Mouse (Mus musculus): ENCODE measurements at regions not wholly inside any gene's neighbourhood (a gene's known extent, or its start where the extent isn't known, plus 50 kb on each side); places are given as distances from the start of the nearest gene placed in this dataset.

GRCm38 (mm10) chr2:115090430-115091175 is 435.8 kb upstream of the Dph6 start:
- intact Hi-C loops (cut with DNase I) = no loop called here
- DNase-seq = no peak

- DNase-seq = no peak
- intact Hi-C loops (cut with DNase I) = no loop called here
Observed at GRCm38 (mm10) chr2:115095351-115095750, 440.6 kb upstream of the Dph6 start.

- no peak for DNase-seq
- intact Hi-C loops (cut with DNase I) = no loop called here
Observed at GRCm38 (mm10) chr2:115101501-115101900, 446.7 kb upstream of the Dph6 start.

GRCm38 (mm10) chr2:115119429-115120205 is 461.9 kb upstream of the BC052040 start:
- DNase-seq = no peak
- intact Hi-C loops (cut with DNase I) = no loop called here

- DNase-seq = no peak
- intact Hi-C loops (cut with DNase I) = no loop called here
Observed at GRCm38 (mm10) chr2:115120206-115120503, 461.4 kb upstream of the BC052040 start.

GRCm38 (mm10) chr2:115126625-115127369 is 454.7 kb upstream of the BC052040 start:
- no peak for DNase-seq
- intact Hi-C loops (cut with DNase I) = no loop called here

GRCm38 (mm10) chr2:115131746-115132145 is 449.8 kb upstream of the BC052040 start:
- DNase-seq = no peak
- intact Hi-C loops (cut with DNase I) = no loop called here

- intact Hi-C loops (cut with DNase I) = no loop called here
- DNase-seq = no peak
Observed at GRCm38 (mm10) chr2:115132165-115132592, 449.3 kb upstream of the BC052040 start.

GRCm38 (mm10) chr2:115141416-115141815 is 440.1 kb upstream of the BC052040 start:
- intact Hi-C loops (cut with DNase I) = no loop called here
- DNase-seq = no peak

GRCm38 (mm10) chr2:115172111-115172510 is 409.4 kb upstream of the BC052040 start:
- intact Hi-C loops (cut with DNase I) = no loop called here
- no peak for DNase-seq

GRCm38 (mm10) chr2:115177076-115177475 is 404.4 kb upstream of the BC052040 start:
- no peak for DNase-seq
- intact Hi-C loops (cut with DNase I) = no loop called here

GRCm38 (mm10) chr2:115177896-115178295 is 403.6 kb upstream of the BC052040 start:
- intact Hi-C loops (cut with DNase I) = no loop called here
- peak; percentile 1 for DNase-seq

- DNase-seq = peak; percentile 11
- intact Hi-C loops (cut with DNase I) = no loop called here
Observed at GRCm38 (mm10) chr2:115211191-115211590, 370.3 kb upstream of the BC052040 start.

- intact Hi-C loops (cut with DNase I) = no loop called here
- peak; percentile 36 for DNase-seq
Observed at GRCm38 (mm10) chr2:115213181-115213970, 368.1 kb upstream of the BC052040 start.

GRCm38 (mm10) chr2:115214292-115214691 is 367.2 kb upstream of the BC052040 start:
- intact Hi-C loops (cut with DNase I) = no loop called here
- DNase-seq = no peak

- intact Hi-C loops (cut with DNase I) = no loop called here
- no peak for DNase-seq
Observed at GRCm38 (mm10) chr2:115230041-115230440, 351.5 kb upstream of the BC052040 start.

- intact Hi-C loops (cut with DNase I) = no loop called here
- no peak for DNase-seq
Observed at GRCm38 (mm10) chr2:115247673-115248072, 333.8 kb upstream of the BC052040 start.

- no peak for DNase-seq
- intact Hi-C loops (cut with DNase I) = no loop called here
Observed at GRCm38 (mm10) chr2:115250019-115250807, 331.3 kb upstream of the BC052040 start.

GRCm38 (mm10) chr2:115257391-115257790 is 324.1 kb upstream of the BC052040 start:
- intact Hi-C loops (cut with DNase I) = no loop called here
- DNase-seq = peak; percentile 9

GRCm38 (mm10) chr2:115268247-115268646 is 313.3 kb upstream of the BC052040 start:
- DNase-seq = no peak
- intact Hi-C loops (cut with DNase I) = no loop called here

Data from left cerebral cortex, postnatal 4 days (tissue).